Mouse (Mus musculus): ENCODE data around the gene Pla2r1.
A peak's percentile ranks its signal among the peaks of the same experiment; 100 is the strongest.

DNA sequence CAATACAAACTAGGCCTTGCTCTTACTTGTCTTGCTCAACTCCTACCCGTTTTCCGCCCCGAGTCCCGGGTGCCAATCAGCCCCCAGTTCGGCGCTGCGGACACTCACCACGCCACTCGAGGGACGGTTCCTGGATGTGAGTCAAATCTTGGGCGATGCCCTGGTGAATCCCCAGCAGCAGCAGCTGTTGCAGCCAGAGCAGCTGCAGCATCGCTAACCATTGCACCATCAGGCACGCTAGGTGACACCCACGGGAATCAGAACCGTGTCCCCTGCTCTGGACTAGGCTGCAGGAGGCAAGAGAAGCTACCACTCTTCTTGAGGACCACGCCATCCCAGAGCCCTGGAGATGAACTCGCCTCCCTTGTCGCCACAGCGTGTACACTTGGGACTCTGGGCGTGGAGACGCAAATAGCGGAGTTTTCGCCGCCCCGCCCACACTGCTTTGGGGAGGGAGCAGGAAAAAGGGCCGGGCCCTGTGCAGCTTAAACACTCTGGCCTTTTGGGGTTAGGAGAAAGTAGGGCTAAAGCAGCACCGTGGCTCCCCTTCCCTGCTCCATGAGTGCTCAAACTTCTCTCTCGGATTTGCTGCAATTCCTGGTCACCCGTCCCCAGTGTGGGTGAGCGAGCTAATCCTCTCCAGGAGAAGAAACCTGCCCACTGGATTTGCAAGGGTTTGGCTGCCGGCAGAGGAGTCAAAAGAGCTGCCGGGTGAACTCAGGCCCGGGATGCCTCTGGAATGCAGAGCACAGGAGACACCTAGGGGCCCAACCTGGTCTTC, at the start of gene Pla2r1:
- TF ChIP-seq CTCF (IDR thresholded peaks at IDR 0.05; ENCODE audit: low read depth) (peak; percentile 44), EP300 (optimal IDR thresholded peaks at IDR 0.05) (no peak)

Measured in stomach, postnatal 0 days (tissue).